In genomic region chr3:45376501-45377390, GRCm38 (mm10) we compare ENCODE assay signal across 8 mouse cellular contexts. TPM values are rescaled to one million over a fixed set of nuclear protein-coding genes. Genes with fewer than 3 reads are reported as not detected.
DNase-seq lines count a peak whose midpoint lies in the region; ATAC-seq and TF ChIP-seq lines count a peak whose summit lies in the region.

No protein-coding gene starts in this region.

- under 1% methylated on average over 59 of the region's 59 CpGs for WGBS in forebrain, embryonic 15.5 days
- WGBS in intestine, embryonic 15.5 days, result under 1% methylated on average over 59 of the region's 59 CpGs
- WGBS in liver, embryonic 14.5 days (ENCODE audit: insufficient replicate concordance), result under 1% methylated on average over 59 of the region's 59 CpGs

- TF ChIP-seq CTCF in liver, embryonic 14.5 days (IDR thresholded peaks at IDR 0.05; ENCODE audit: low read depth), result no peak

- peak; percentile 14 for DNase-seq in kidney, adult 18-20 months
- no peak for DNase-seq in kidney, adult 9 months
- peak; percentile 30 for DNase-seq in cerebellum, adult 11-12 months
- DNase-seq in liver, embryonic 14.5 days (ENCODE audit: low read depth in 3 of 3, low spot score in 3 of 3), result no peak
- peak; percentile 62 to 63 for DNase-seq in right cerebral cortex, postnatal 10 days (ENCODE audit: low spot score in 2 of 2)

- TF ChIP-seq EP300 in liver, embryonic 14.5 days (IDR thresholded peaks at IDR 0.05; ENCODE audit: low read depth), result no peak

- ATAC-seq in forebrain, embryonic 15.5 days (replicated peaks), result peak; percentile 13
- peak; percentile 13; the same call in 1 of the 2 replicates for ATAC-seq in intestine, embryonic 15.5 days
- ATAC-seq in liver, embryonic 14.5 days (ENCODE audit: insufficient read depth), result no peak
- ATAC-seq in megakaryocyte-erythroid progenitor cell, adult 5-6 weeks (replicated peaks; ENCODE audit: low FRiP score, low TSS enrichment, poor library complexity, severe bottlenecking), result no peak

- peak overlapping the region; percentile 63 for H3K9ac ChIP-seq in forebrain, embryonic 15.5 days (replicated peaks)
- peak overlapping the region; percentile 42 for H3K9ac ChIP-seq in intestine, embryonic 15.5 days
- H3K9ac ChIP-seq in liver, embryonic 14.5 days (replicated peaks), result no peak overlapping the region

- peak overlapping the region; percentile 85 for H3K27ac ChIP-seq in forebrain, embryonic 15.5 days (replicated peaks)
- no peak overlapping the region for H3K27ac ChIP-seq in intestine, embryonic 15.5 days
- H3K27ac ChIP-seq in liver, embryonic 14.5 days, result no peak overlapping the region

- no peaks in the 10 kb centered on the region for H3K9me3 ChIP-seq in forebrain, embryonic 15.5 days
- H3K9me3 ChIP-seq in intestine, embryonic 15.5 days, result no peaks in the 10 kb centered on the region
- no peaks in the 10 kb centered on the region for H3K9me3 ChIP-seq in liver, embryonic 14.5 days (ENCODE audit: control insufficient read depth, low read length)

- no peaks in the 10 kb centered on the region for H3K27me3 ChIP-seq in forebrain, embryonic 15.5 days
- H3K27me3 ChIP-seq in intestine, embryonic 15.5 days (replicated peaks), result peaks cover 27% of the 10 kb centered on the region
- peaks cover 62% of the 10 kb centered on the region for H3K27me3 ChIP-seq in liver, embryonic 14.5 days (ENCODE audit: control insufficient read depth, insufficient read depth, low read length)

- H3K4me1 ChIP-seq in forebrain, embryonic 15.5 days, result peaks cover 17% of the 10 kb centered on the region
- peaks cover 26% of the 10 kb centered on the region for H3K4me1 ChIP-seq in intestine, embryonic 15.5 days (replicated peaks)
- no peaks in the 10 kb centered on the region for H3K4me1 ChIP-seq in liver, embryonic 14.5 days (replicated peaks; ENCODE audit: control insufficient read depth in 2 of 2, insufficient read depth in 2 of 2, low read length in 1 of 2)

- H3K4me3 ChIP-seq in forebrain, embryonic 15.5 days, result peak overlapping the region; percentile 57
- peak overlapping the region; percentile 54 for H3K4me3 ChIP-seq in intestine, embryonic 15.5 days (replicated peaks)
- H3K4me3 ChIP-seq in liver, embryonic 14.5 days (ENCODE audit: insufficient read depth in 1 of 2, low read depth in 2 of 2, low read length in 2 of 2), result peak overlapping the region; percentile 30 to 55; a peak in 3 of 4 replicates

- H3K4me2 ChIP-seq in forebrain, embryonic 15.5 days (replicated peaks), result peak overlapping the region; percentile 80
- peak overlapping the region; percentile 99 for H3K4me2 ChIP-seq in intestine, embryonic 15.5 days (replicated peaks)
- peak overlapping the region; percentile 50 for H3K4me2 ChIP-seq in liver, embryonic 14.5 days (ENCODE audit: low read depth)

- H3K36me3 ChIP-seq in forebrain, embryonic 15.5 days, result no peaks in the 10 kb centered on the region
- no peaks in the 10 kb centered on the region for H3K36me3 ChIP-seq in intestine, embryonic 15.5 days
- no peaks in the 10 kb centered on the region for H3K36me3 ChIP-seq in liver, embryonic 14.5 days (replicated peaks; ENCODE audit: control insufficient read depth, insufficient read depth, low read depth)

RNA-seq across cellular contexts. Expression of gene Pcdh10, which starts 1.5 kb away (rescaled TPM):
- polyA plus RNA-seq in forebrain, embryonic 15.5 days (2015; fragmentation: Nextera tagmentation; extraction: Ambion mirVana), result 12.5 and 13.8 TPM in 2 replicates
- 0.44 and 0.55 TPM in 2 replicates for polyA plus RNA-seq in intestine, embryonic 15.5 days (2015; fragmentation: Nextera tagmentation; extraction: Ambion mirVana)
- 0.03 and 0.06 TPM in 2 replicates for polyA plus RNA-seq in liver, embryonic 14.5 days (2012; rRNA removed)
- polyA plus RNA-seq in liver, embryonic 14.5 days (2014; fragmentation: Nextera tagmentation; extraction: Ambion mirVana), result 0.04 TPM in 1 of 2 replicates, not detected in the other
- not detected in 2 replicates for total RNA-seq in megakaryocyte-erythroid progenitor cell, adult 5-6 weeks (2014; fragmentation: Nextera tagmentation)
- total RNA-seq in megakaryocyte-erythroid progenitor cell, adult 5-6 weeks (2017), result 0.11 TPM in 1 of 2 replicates, not detected in the other

Comparison
In these comparisons a context has a peak if more than half of its experiments do, and no peak if none do; other contexts are left out.
1. DNase-seq: peak in kidney, adult 18-20 months (single experiment), cerebellum, adult 11-12 months (single experiment) and right cerebral cortex, postnatal 10 days (2 of 2); none in kidney, adult 9 months (single experiment) and liver, embryonic 14.5 days (0 of 3).
2. ATAC-seq: peak in forebrain, embryonic 15.5 days (single experiment) and intestine, embryonic 15.5 days (single experiment); none in liver, embryonic 14.5 days (single experiment) and megakaryocyte-erythroid progenitor cell, adult 5-6 weeks (single experiment).
3. Peak in every context shown above with its lines, with median percentiles within 50 percentile points of each other: H3K4me2 ChIP-seq and H3K4me3 ChIP-seq.